Mouse (Mus musculus) testis, adult 10 weeks (tissue): Measurements from ENCODE around the gene Mapk1. TPM values are rescaled to one million over a fixed set of nuclear protein-coding genes. Genes with fewer than 3 reads are reported as not detected.

Source experiments
- polyA plus RNA-seq: library from polyadenylated mRNA; stranded (reverse); fragments of 350-450 nt; fragmentation: Illumina TruSeq; extraction: RNeasy Lipid Tissue Mini Kit (QIAGEN cat#74804); gene quantifications from one replicate; pipeline ENCODE4 v1.2.3, GENCODE M21; 2014; ENCODE audit warnings: low read depth, low replicate concordance

Gene Mapk1
- polyA plus RNA-seq: 99.5 TPM

DNA sequence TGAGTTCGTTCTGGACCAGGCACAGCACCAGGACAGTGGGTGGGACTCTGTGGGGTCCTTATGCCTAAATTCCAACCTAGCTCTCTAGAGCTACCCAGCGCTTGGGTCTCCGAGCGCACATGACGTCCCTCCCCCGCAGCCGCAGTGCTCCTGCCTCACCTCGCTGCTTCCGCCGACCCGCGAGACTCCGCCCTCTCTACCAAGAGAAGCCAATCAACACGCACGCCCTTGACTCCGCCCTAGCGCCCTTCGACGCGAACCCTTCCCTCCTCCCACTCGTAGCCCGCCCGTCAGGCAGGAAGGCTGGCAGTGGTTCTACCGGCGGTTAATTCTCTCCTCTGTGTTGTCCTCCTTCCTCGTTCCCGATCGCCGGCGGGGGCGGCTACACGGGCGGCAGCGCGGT is at the start of gene Mapk1:
Gene Mapk1, plus strand, starts transcription at position 252 of the 403 bp plus-strand sequence.

DNA sequence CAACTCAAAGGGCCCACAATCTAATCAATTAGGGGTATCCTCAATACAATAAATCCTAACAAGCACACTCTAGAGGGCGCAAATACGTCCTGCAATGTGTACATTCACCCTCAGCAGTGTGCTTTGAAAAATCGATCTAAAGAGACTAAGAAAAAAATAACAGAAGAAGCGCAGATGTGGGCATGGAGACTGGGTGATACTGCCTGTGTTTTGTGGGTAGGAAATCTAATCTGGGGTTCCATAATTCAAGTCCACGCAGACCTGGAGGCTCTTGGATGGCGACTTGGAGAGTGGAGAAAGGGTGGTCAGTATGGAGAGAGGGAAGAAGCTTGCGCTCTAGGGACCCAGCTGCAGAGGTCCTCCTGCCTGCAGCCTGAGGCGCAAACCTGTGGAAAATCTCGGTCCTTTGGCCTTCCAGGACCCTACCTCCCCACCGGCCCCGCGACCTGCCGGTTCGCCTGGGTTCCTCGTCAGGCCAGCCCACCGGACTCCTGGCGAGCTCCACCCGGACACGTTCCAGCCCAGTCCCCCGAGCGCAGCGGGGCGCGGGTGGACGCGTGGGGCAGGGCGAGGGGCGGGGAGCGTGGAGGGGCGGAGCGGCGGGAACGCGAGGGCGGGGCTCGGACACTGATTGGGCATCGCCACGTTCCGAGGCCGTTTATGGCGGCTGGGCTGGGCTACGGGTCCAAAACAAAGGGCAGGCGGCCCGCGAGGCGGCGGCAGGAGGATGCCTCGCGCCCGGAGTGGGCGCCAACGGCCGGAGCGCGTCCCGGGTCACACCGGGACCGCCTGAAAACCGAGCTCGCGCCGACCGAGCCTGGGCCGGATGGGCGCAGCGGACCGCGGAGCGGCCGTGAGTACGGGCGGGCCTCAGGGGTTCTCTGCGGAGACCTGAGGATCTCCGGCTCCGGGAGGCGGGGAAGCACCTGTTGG is 86.6 kb downstream of the Mapk1 start, which contains the start of gene Ypel1:
Gene Ypel1, plus strand, starts transcription at position 186 of the 933 bp plus-strand sequence.

Other genes starting within 250 kb of the Mapk1 start
- 352 TPM for gene Spag6l, start 153.9 kb upstream of the Mapk1 start, polyA plus RNA-seq
- gene Igll1, start 119.4 kb upstream of the Mapk1 start, polyA plus RNA-seq: not detected
- 22.1 TPM for gene Top3b, start 112.6 kb upstream of the Mapk1 start, polyA plus RNA-seq
- gene Vpreb1, start 112.5 kb upstream of the Mapk1 start, polyA plus RNA-seq: not detected
- gene Ppm1f, start 86.9 kb upstream of the Mapk1 start, polyA plus RNA-seq: 4.1 TPM
- gene Ypel1, start 86.3 kb downstream of the Mapk1 start, polyA plus RNA-seq: 204 TPM
- 123 TPM for gene Ppil2, start 127.9 kb downstream of the Mapk1 start, polyA plus RNA-seq
- 188 TPM for gene 2610318N02Rik, start 141.8 kb downstream of the Mapk1 start, polyA plus RNA-seq
- 24.7 TPM for gene Sdf2l1, start 149.0 kb downstream of the Mapk1 start, polyA plus RNA-seq
- 9.9 TPM for gene Ydjc, start 161.2 kb downstream of the Mapk1 start, polyA plus RNA-seq
- 59.5 TPM for gene Ccdc116, start 163.8 kb downstream of the Mapk1 start, polyA plus RNA-seq
- 193 TPM for gene Ube2l3, start 219.3 kb downstream of the Mapk1 start, polyA plus RNA-seq
- 66.6 TPM for gene Rimbp3, start 225.2 kb downstream of the Mapk1 start, polyA plus RNA-seq